Mouse (Mus musculus): ENCODE results near the gene Pappa. TPM values are rescaled to one million over a fixed set of nuclear protein-coding genes. Genes with fewer than 3 reads are reported as not detected.

Pappa gene
- total and polyA plus RNA-seq, 2 experiments from 2014 or later, result 0.57 to 3.7 TPM

GRCm38 (mm10) chr4:65295741-65296140 is 171.8 kb downstream of the Pappa start:
- no peaks in the 10 kb centered on the region for H3K4me1 ChIP-seq (ENCODE audit: insufficient read depth, low read length)
- 49% methylated on average over 1 of the region's 1 CpGs for WGBS
- ATAC-seq (ENCODE audit: low FRiP score) (no peak), DNase-seq (ENCODE audit: low spot score) (no peak)
- no peak overlapping the region for H3K4me3 ChIP-seq (ENCODE audit: low read depth, low read length)
- H3K36me3 ChIP-seq (ENCODE audit: insufficient read depth, low read length), result no peaks in the 10 kb centered on the region
- H3K9ac ChIP-seq (replicated peaks; ENCODE audit: low read length, poor library complexity, severe bottlenecking), result no peak overlapping the region
- TF ChIP-seq CTCF (IDR thresholded peaks at IDR 0.05), result no peak
- no peaks in the 10 kb centered on the region for H3K9me3 ChIP-seq (ENCODE audit: low read length)
- no peak overlapping the region for H3K4me2 ChIP-seq (ENCODE audit: low read depth, low read length, poor library complexity, severe bottlenecking)
- no peaks in the 10 kb centered on the region; the same call in 1 of the 2 replicates for H3K27me3 ChIP-seq (ENCODE audit: insufficient read depth, low read length)
- H3K27ac ChIP-seq (ENCODE audit: low read depth, low read length), result no peak overlapping the region

GRCm38 (mm10) chr4:65296356-65296967 is 172.5 kb downstream of the Pappa start:
- no peaks in the 10 kb centered on the region; the same call in 1 of the 2 replicates for H3K27me3 ChIP-seq (ENCODE audit: insufficient read depth, low read length)
- no peaks in the 10 kb centered on the region for H3K9me3 ChIP-seq (ENCODE audit: low read length)
- H3K4me3 ChIP-seq (ENCODE audit: low read depth, low read length), result no peak overlapping the region
- DNase-seq (ENCODE audit: low spot score) (no peak), ATAC-seq (ENCODE audit: low FRiP score) (peak; percentile 57)
- WGBS, result 18% methylated on average over 7 of the region's 7 CpGs
- no peaks in the 10 kb centered on the region for H3K4me1 ChIP-seq (ENCODE audit: insufficient read depth, low read length)
- H3K9ac ChIP-seq (replicated peaks; ENCODE audit: low read length, poor library complexity, severe bottlenecking), result no peak overlapping the region
- H3K4me2 ChIP-seq (ENCODE audit: low read depth, low read length, poor library complexity, severe bottlenecking), result no peak overlapping the region
- H3K27ac ChIP-seq (ENCODE audit: low read depth, low read length), result no peak overlapping the region
- TF ChIP-seq CTCF (IDR thresholded peaks at IDR 0.05), result no peak
- no peaks in the 10 kb centered on the region for H3K36me3 ChIP-seq (ENCODE audit: insufficient read depth, low read length)

GRCm38 (mm10) chr4:65296968-65297499 is 173.1 kb downstream of the Pappa start:
- no peak for TF ChIP-seq CTCF (IDR thresholded peaks at IDR 0.05)
- Histone ChIP-seq H3K9ac (replicated peaks; ENCODE audit: low read length, poor library complexity, severe bottlenecking) (no peak overlapping the region), H3K4me3 (ENCODE audit: low read depth, low read length) (no peak overlapping the region), H3K4me1 (ENCODE audit: insufficient read depth, low read length) (no peaks in the 10 kb centered on the region), H3K27ac (ENCODE audit: low read depth, low read length) (no peak overlapping the region), H3K36me3 (ENCODE audit: insufficient read depth, low read length) (no peaks in the 10 kb centered on the region), H3K4me2 (ENCODE audit: low read depth, low read length, poor library complexity, severe bottlenecking) (no peak overlapping the region), H3K9me3 (ENCODE audit: low read length) (no peaks in the 10 kb centered on the region), H3K27me3 (ENCODE audit: insufficient read depth, low read length) (no peaks in the 10 kb centered on the region; the same call in 1 of the 2 replicates)
- ATAC-seq (ENCODE audit: low FRiP score) (peak; percentile 60), DNase-seq (ENCODE audit: low spot score) (peak; percentile 44)
- 13% methylated on average over 13 of the region's 13 CpGs for WGBS

- no peak for TF ChIP-seq CTCF (IDR thresholded peaks at IDR 0.05)
- H3K9ac ChIP-seq (replicated peaks; ENCODE audit: low read length, poor library complexity, severe bottlenecking), result no peak overlapping the region
- no peak overlapping the region for H3K27ac ChIP-seq (ENCODE audit: low read depth, low read length)
- no peaks in the 10 kb centered on the region for H3K9me3 ChIP-seq (ENCODE audit: low read length)
- H3K4me1 ChIP-seq (ENCODE audit: insufficient read depth, low read length), result no peaks in the 10 kb centered on the region
- H3K36me3 ChIP-seq (ENCODE audit: insufficient read depth, low read length), result no peaks in the 10 kb centered on the region
- H3K4me2 ChIP-seq (ENCODE audit: low read depth, low read length, poor library complexity, severe bottlenecking), result no peak overlapping the region
- no peaks in the 10 kb centered on the region; the same call in 1 of the 2 replicates for H3K27me3 ChIP-seq (ENCODE audit: insufficient read depth, low read length)
- DNase-seq (ENCODE audit: low spot score), result no peak
- ATAC-seq (ENCODE audit: low FRiP score), result no peak
- WGBS, result 66% methylated on average over 9 of the region's 9 CpGs
- no peak overlapping the region for H3K4me3 ChIP-seq (ENCODE audit: low read depth, low read length)
These were observed 174.5 kb downstream of the Pappa start for GRCm38 (mm10) chr4:65298212-65299181.

GRCm38 (mm10) chr4:65299365-65299764 is 175.4 kb downstream of the Pappa start:
- no peaks in the 10 kb centered on the region for H3K9me3 ChIP-seq (ENCODE audit: low read length)
- TF ChIP-seq CTCF (IDR thresholded peaks at IDR 0.05), result no peak
- WGBS, result 56% methylated on average over 1 of the region's 1 CpGs
- DNase-seq (ENCODE audit: low spot score) (no peak), ATAC-seq (ENCODE audit: low FRiP score) (no peak)
- no peaks in the 10 kb centered on the region for H3K36me3 ChIP-seq (ENCODE audit: insufficient read depth, low read length)
- H3K27ac ChIP-seq (ENCODE audit: low read depth, low read length), result no peak overlapping the region
- no peaks in the 10 kb centered on the region for H3K4me1 ChIP-seq (ENCODE audit: insufficient read depth, low read length)
- no peak overlapping the region for H3K9ac ChIP-seq (replicated peaks; ENCODE audit: low read length, poor library complexity, severe bottlenecking)
- no peaks in the 10 kb centered on the region; the same call in 1 of the 2 replicates for H3K27me3 ChIP-seq (ENCODE audit: insufficient read depth, low read length)
- H3K4me3 ChIP-seq (ENCODE audit: low read depth, low read length), result no peak overlapping the region
- H3K4me2 ChIP-seq (ENCODE audit: low read depth, low read length, poor library complexity, severe bottlenecking), result no peak overlapping the region
